Mouse (Mus musculus) pancreas, adult 10 weeks (tissue): ENCODE measurements around the gene Hpse2. TPM values are rescaled to one million over a fixed set of nuclear protein-coding genes. Genes with fewer than 3 reads are reported as not detected.

Experiments used
- polyA plus RNA-seq: library from polyadenylated mRNA; stranded (reverse); fragments of 350-450 nt; fragmentation: Illumina TruSeq; extraction: RNeasy Lipid Tissue Mini Kit (QIAGEN cat#74804); gene quantifications from one replicate; pipeline ENCODE4 v1.2.3, GENCODE M21; 2015; ENCODE audit warnings: low read depth, low replicate concordance; ENCODE audit not compliant: insufficient read depth

Gene Hpse2
- not detected for polyA plus RNA-seq

DNA sequence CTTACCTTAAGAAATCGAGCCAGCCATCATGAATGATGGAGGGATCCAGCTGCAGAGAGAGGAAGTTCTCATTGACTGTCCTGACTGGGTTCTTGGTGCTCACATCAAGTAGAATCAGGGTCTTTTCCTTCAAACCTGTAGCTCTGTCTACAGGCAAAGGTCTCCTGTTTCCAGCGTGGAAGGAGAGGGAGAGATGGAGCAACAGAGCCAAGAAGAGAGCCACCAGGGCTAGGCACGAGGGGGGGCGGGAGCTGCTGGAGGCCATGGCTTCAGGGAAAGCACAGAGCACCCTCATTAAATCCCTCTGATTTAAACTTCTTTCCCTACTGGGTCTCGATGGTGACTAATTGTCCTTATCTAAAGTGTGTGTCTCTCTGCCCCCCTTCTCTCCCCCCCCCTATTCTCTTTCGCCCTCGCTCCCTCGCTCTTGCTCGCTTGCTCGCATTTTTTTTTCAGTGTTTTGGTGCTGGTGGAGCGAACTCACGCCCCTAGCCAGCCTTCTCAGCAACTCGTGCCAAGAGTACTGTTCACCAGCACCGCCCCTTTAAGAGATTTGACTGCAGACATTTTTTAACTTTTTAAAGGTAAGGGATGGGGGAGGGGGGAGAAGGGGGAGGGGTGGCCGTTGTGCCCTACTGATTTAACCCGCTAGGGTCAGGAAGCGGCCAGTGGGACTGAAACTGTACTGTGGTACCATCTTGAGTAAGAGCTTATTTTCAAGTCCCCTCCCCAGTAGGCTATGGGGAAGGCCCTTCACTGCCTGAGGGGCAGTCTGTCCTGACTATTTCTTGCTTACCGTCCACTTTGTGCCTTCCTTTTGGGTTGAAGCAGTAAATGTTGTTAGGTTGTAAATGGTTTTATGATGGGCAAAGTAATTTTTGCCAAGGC, at the start of gene Hpse2:
Hpse2 (minus strand) TSS at position 339 of the 888 bp plus-strand sequence.

DNA sequence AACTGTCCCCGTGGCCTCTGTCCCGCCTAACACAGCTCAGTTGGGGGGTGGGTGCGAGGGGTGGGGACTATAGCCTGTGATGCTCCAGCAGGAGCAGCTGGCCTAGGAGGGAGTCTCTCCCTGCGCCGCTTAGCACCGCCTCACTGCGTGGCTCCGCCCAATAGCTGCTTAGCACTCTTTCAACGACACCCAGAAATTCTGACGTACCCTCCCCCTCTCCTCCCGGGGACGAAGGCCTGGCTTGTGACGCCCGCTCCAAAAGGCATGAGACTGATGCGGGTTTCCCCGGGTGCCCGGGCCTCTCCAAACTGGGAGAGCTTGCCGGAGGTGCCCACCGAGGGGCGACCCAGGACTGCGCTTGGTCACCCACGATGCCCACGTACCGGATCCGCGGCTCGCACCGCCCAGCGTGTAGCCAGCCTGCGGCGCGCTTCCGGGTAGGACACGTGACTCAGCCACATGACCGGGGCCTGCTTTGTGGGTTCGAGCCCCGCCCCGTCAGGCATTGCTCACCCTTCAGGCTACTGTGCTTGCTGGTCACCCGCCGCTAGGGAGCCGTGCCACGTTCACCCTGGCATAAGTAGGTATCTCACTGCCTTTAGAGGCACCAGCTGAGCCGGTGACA, 608.5 kb downstream of the Hpse2 start, which contains the start of gene Hps1:
Hps1 (minus strand) TSS at position 448 of the 625 bp plus-strand sequence.

DNA sequence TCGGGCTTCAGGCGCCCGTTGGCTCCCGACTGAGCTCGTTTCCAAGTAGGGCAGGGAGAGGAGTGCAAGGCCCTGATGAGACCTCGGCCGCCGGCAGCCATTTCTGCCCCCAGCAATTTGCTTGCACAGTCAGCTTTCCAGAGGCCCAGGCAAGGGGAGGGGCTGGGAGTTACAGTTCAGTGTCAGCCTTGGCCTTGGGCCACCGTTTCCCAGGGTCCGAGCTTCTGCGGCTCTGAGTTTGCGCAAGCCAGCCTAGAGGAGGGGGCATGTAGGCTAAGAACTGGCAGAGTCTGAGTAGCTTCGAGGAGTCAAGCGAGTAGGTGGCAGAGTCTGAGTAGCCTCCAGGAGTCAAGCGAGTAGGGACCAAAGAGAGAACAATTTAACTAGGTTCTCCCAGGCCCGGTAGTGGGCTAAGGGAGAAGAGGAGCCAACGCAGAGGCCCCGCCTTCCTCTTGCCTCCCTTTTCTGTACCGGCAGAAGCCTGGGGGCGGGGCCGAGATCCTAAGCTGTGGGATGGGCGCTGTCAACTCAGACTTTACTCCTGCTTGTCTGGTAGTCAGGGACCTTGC, 635.7 kb downstream of the Hpse2 start, which contains the start of gene Pyroxd2:
Pyroxd2 (minus strand) TSS at position 413 of the 569 bp plus-strand sequence.

Other genes starting within 250 kb of the Hpse2 start
- 0.46 TPM for gene Cnnm1, start 52.1 kb upstream of the Hpse2 start, polyA plus RNA-seq
- 9.6 TPM for gene Got1, start 136.2 kb upstream of the Hpse2 start, polyA plus RNA-seq
- 3.1 TPM for gene Nkx2-3, start 224.0 kb upstream of the Hpse2 start, polyA plus RNA-seq